Mouse (Mus musculus): ENCODE data around the gene Ube2u.

Gene Ube2u

GRCm38 (mm10) chr4:100547905-100548304, 69.3 kb downstream of the Ube2u start:
- no peak for DNase-seq (ENCODE audit: low spot score in 2 of 2)

GRCm38 (mm10) chr4:100553296-100553695, 74.6 kb downstream of the Ube2u start:
- no peak for DNase-seq (ENCODE audit: low spot score in 2 of 2)

GRCm38 (mm10) chr4:100588236-100589206, 109.9 kb downstream of the Ube2u start:
- peak; percentile 64 to 81 for DNase-seq (ENCODE audit: low spot score in 2 of 2)

GRCm38 (mm10) chr4:100595771-100596170, 117.1 kb downstream of the Ube2u start:
- no peak for DNase-seq (ENCODE audit: low spot score in 2 of 2)

- DNase-seq (ENCODE audit: low spot score in 2 of 2): no peak
These were observed 118.0 kb downstream of the Ube2u start for GRCm38 (mm10) chr4:100596630-100597029.

- DNase-seq (ENCODE audit: low spot score in 2 of 2): peak; percentile 32 to 39
These were observed 118.4 kb downstream of the Ube2u start for GRCm38 (mm10) chr4:100597049-100597448.
